Mouse (Mus musculus) left cerebral cortex, postnatal 25 days (tissue): Measurements from ENCODE around the gene Tent5b. TPM values are rescaled to one million over a fixed set of nuclear protein-coding genes. Genes with fewer than 3 reads are reported as not detected.
"Not testable (repeated sequence)": the region's sequence is repeated elsewhere in the genome, so short reads cannot be mapped to it uniquely, and the experiment has no call there.

Experiments used
- DNase-seq, 2 experiments: peaks; one replicate each; pipeline ENCODE4 v3.0.0; 2022; ENCODE audit warnings: low spot score in 2 of 2, mixed read lengths in 1 of 2
- intact Hi-C: fragments of 180-260 bp; cut with DNase I; formaldehyde crosslinking; loops from one replicate; pipeline ENCODE4 v1.15.1; 2025
- total RNA-seq, 2 experiments: library from RNA; stranded (reverse); gene quantifications; 2 replicates each; pipeline ENCODE4 v1.2.3; 2021

Tent5b gene
- total RNA-seq, 2 experiments from 2014 or later, result 0.21 TPM; not detected in 1

- DNase-seq, result peak in 1 of 2 experiments; percentile 50
- intact Hi-C loops, result no loop called here
These were observed 17.0 kb downstream of the Tent5b start for GRCm38 (mm10) chr4:133496738-133497445.

GRCm38 (mm10) chr4:133497461-133498159 is 17.7 kb downstream of the Tent5b start:
- intact Hi-C loops, result no loop called here
- peak in 1 of 2 experiments; percentile 43 for DNase-seq

GRCm38 (mm10) chr4:133498160-133498724 is 18.3 kb downstream of the Tent5b start, which contains the start of gene Trnp1:
Gene Trnp1, minus strand, starts transcription at chr4:133498550.
- peak; percentile 88 to 94 for DNase-seq
- intact Hi-C loops, result no loop called here

- intact Hi-C loops, result no loop called here
- DNase-seq, result peak in 1 of 2 experiments; percentile 71
These were observed 21.6 kb downstream of the Tent5b start for GRCm38 (mm10) chr4:133501514-133501913.

GRCm38 (mm10) chr4:133504300-133504699 is 24.4 kb downstream of the Tent5b start:
- intact Hi-C loops, result no loop called here
- no peak for DNase-seq

GRCm38 (mm10) chr4:133504755-133505485 is 25.0 kb downstream of the Tent5b start:
- DNase-seq, result no peak
- intact Hi-C loops, result no loop called here

GRCm38 (mm10) chr4:133506573-133506972 is 26.6 kb downstream of the Tent5b start:
- intact Hi-C loops, result no loop called here

GRCm38 (mm10) chr4:133508990-133509389 is 29.1 kb downstream of the Tent5b start:
- DNase-seq, result peak in 1 of 2 experiments; percentile 83
- intact Hi-C loops, result no loop called here

More at GRCm38 (mm10) chr4:133506573-133506972, 26.6 kb downstream of the Tent5b start:
- no peak for DNase-seq

GRCm38 (mm10) chr4:133511050-133511449 is 31.1 kb downstream of the Tent5b start:
- DNase-seq, result peak in 1 of 2 experiments; percentile 28
- intact Hi-C loops, result loop anchor here (5.0 kb wide), 1 partner anchor 89 kb away; no protein-coding TSS in a partner anchor

- intact Hi-C loops, result loop anchor here (5.0 kb wide), 1 partner anchor 90 kb away; no protein-coding TSS in a partner anchor
These were observed 32.6 kb downstream of the Tent5b start for GRCm38 (mm10) chr4:133512511-133512910.

GRCm38 (mm10) chr4:133512972-133513371 is 33.0 kb downstream of the Tent5b start:
- DNase-seq, result peak; percentile 75 to 86
- intact Hi-C loops, result loop anchor here (5.0 kb wide), 1 partner anchor 91 kb away; no protein-coding TSS in a partner anchor

More at GRCm38 (mm10) chr4:133512511-133512910, 32.6 kb downstream of the Tent5b start:
- not testable (repeated sequence) for DNase-seq

GRCm38 (mm10) chr4:133518601-133519368 is 38.9 kb downstream of the Tent5b start, which contains the start of gene Kdf1:
Gene Kdf1, plus strand, starts transcription at chr4:133518963.
- intact Hi-C loops, result no loop called here
- no peak for DNase-seq

GRCm38 (mm10) chr4:133519369-133519665 is 39.4 kb downstream of the Tent5b start:
- DNase-seq, result no peak
- intact Hi-C loops, result no loop called here

- intact Hi-C loops, result no loop called here
These were observed 41.6 kb downstream of the Tent5b start for GRCm38 (mm10) chr4:133521502-133521901.

GRCm38 (mm10) chr4:133527788-133528187 is 47.9 kb downstream of the Tent5b start:
- intact Hi-C loops, result no loop called here
- no peak for DNase-seq

More at GRCm38 (mm10) chr4:133521502-133521901, 41.6 kb downstream of the Tent5b start:
- DNase-seq, result peak in 1 of 2 experiments; percentile 49

- no peak for DNase-seq
- intact Hi-C loops, result no loop called here
These were observed 52.8 kb downstream of the Tent5b start for GRCm38 (mm10) chr4:133532777-133533176.

- intact Hi-C loops, result no loop called here
- no peak for DNase-seq
These were observed 56.1 kb downstream of the Tent5b start for GRCm38 (mm10) chr4:133536081-133536480.

GRCm38 (mm10) chr4:133536652-133537051 is 56.7 kb downstream of the Tent5b start:
- no peak for DNase-seq
- intact Hi-C loops, result no loop called here
